Mouse (Mus musculus) gastrocnemius, postnatal 14 days (tissue): ENCODE measurements around the gene Panx3. TPM values are rescaled to one million over a fixed set of nuclear protein-coding genes. Genes with fewer than 3 reads are reported as not detected.

Experiments used
- total RNA-seq, 2 experiments: library from RNA; stranded (reverse); gene quantifications; 2 replicates each; pipeline ENCODE4 v1.2.3; 2021

Panx3 gene
- total RNA-seq, 2 experiments from 2014 or later = not detected

Other genes starting within 250 kb of the Panx3 start
- not detected for gene Robo3, start 236.0 kb downstream of the Panx3 start, total RNA-seq
- 1 to 10 TPM; 4.1 to 6.4 TPM for gene Msantd2, start 179.9 kb downstream of the Panx3 start, total RNA-seq
- gene Esam, start 141.2 kb downstream of the Panx3 start, total RNA-seq = 10 to 100 TPM; 43.4 to 58.2 TPM
- 1 to 10 TPM in 1 of 2 experiments, under 1 TPM in 1; 0.96 to 4.6 TPM for gene Vsig2, start 130.0 kb downstream of the Panx3 start, total RNA-seq
- 1 to 10 TPM; 2.2 to 2.3 TPM for gene Nrgn, start 116.3 kb downstream of the Panx3 start, total RNA-seq
- 1 to 10 TPM; 3.3 to 4.6 TPM for gene Siae, start 113.5 kb downstream of the Panx3 start, total RNA-seq
- 1 to 10 TPM; 1.9 to 2.2 TPM for gene Spa17, start 55.5 kb downstream of the Panx3 start, total RNA-seq
- 10 to 100 TPM; 38.5 to 42.1 TPM for gene Tbrg1, start 11.9 kb downstream of the Panx3 start, total RNA-seq
- gene Olfr160, start 47.0 kb upstream of the Panx3 start, total RNA-seq = not detected
- gene Olfr874, start 75.9 kb upstream of the Panx3 start, total RNA-seq = not detected
- gene Olfr875, start 102.6 kb upstream of the Panx3 start, total RNA-seq = not detected
- not detected for gene Olfr876, start 133.8 kb upstream of the Panx3 start, total RNA-seq
- gene Olfr877, start 185.0 kb upstream of the Panx3 start, total RNA-seq = not detected
- gene Olfr145, start 227.5 kb upstream of the Panx3 start, total RNA-seq = not detected
- gene Olfr878, start 248.6 kb upstream of the Panx3 start, total RNA-seq = not detected